Mouse (Mus musculus): Measurements from ENCODE around the gene Plekhm3. TPM values are rescaled to one million over a fixed set of nuclear protein-coding genes. Genes with fewer than 3 reads are reported as not detected.
A peak's percentile ranks its signal among the peaks of the same experiment; 100 is the strongest.

Plekhm3 gene
- polyA plus RNA-seq, 1 experiment from 2014 or later: 7.8 TPM

- H3K9ac ChIP-seq: no peak overlapping the region
These were observed 165.5 kb downstream of the Plekhm3 start for GRCm38 (mm10) chr1:64790806-64791790.

GRCm38 (mm10) chr1:64787701-64788515 is 168.7 kb downstream of the Plekhm3 start:
- Histone ChIP-seq H3K27ac (peak overlapping the region; percentile 89), H3K27me3 (no peaks in the 10 kb centered on the region), H3K4me1 (peaks cover 48% of the 10 kb centered on the region), H3K9ac (no peak overlapping the region), H3K4me3 (replicated peaks) (no peak overlapping the region), H3K4me2 (no peak overlapping the region), H3K9me3 (replicated peaks) (no peaks in the 10 kb centered on the region), H3K36me3 (no peaks in the 10 kb centered on the region)
- ATAC-seq (replicated peaks; ENCODE audit: low FRiP score): peak; percentile 98
- 55% methylated on average over 6 of the region's 6 CpGs for WGBS

More at GRCm38 (mm10) chr1:64790806-64791790, 165.5 kb downstream of the Plekhm3 start:
- no peak for ATAC-seq (replicated peaks; ENCODE audit: low FRiP score)
- Histone ChIP-seq H3K4me2 (no peak overlapping the region), H3K27me3 (no peaks in the 10 kb centered on the region), H3K36me3 (no peaks in the 10 kb centered on the region), H3K9me3 (replicated peaks) (no peaks in the 10 kb centered on the region), H3K27ac (peak overlapping the region; percentile 70), H3K4me1 (peaks cover 59% of the 10 kb centered on the region), H3K4me3 (replicated peaks) (no peak overlapping the region)
- WGBS: 51% methylated on average over 9 of the region's 9 CpGs

GRCm38 (mm10) chr1:64779863-64780262 is 176.8 kb downstream of the Plekhm3 start:
- Histone ChIP-seq H3K36me3 (no peaks in the 10 kb centered on the region), H3K4me1 (no peaks in the 10 kb centered on the region), H3K4me3 (replicated peaks) (no peak overlapping the region), H3K9ac (no peak overlapping the region), H3K9me3 (replicated peaks) (no peaks in the 10 kb centered on the region), H3K27ac (no peak overlapping the region), H3K4me2 (no peak overlapping the region), H3K27me3 (no peaks in the 10 kb centered on the region)
- 78% methylated on average over 12 of the region's 12 CpGs for WGBS
- no peak for ATAC-seq (replicated peaks; ENCODE audit: low FRiP score)

GRCm38 (mm10) chr1:64779415-64779814 is 177.2 kb downstream of the Plekhm3 start:
- Histone ChIP-seq H3K36me3 (no peaks in the 10 kb centered on the region), H3K4me3 (replicated peaks) (no peak overlapping the region), H3K27me3 (no peaks in the 10 kb centered on the region), H3K4me1 (no peaks in the 10 kb centered on the region), H3K27ac (no peak overlapping the region), H3K9ac (no peak overlapping the region), H3K4me2 (no peak overlapping the region), H3K9me3 (replicated peaks) (no peaks in the 10 kb centered on the region)
- 66% methylated on average over 5 of the region's 5 CpGs for WGBS
- ATAC-seq (replicated peaks; ENCODE audit: low FRiP score): no peak

- H3K27ac ChIP-seq: no peak overlapping the region
- WGBS: 82% methylated on average over 4 of the region's 4 CpGs
These were observed 183.3 kb downstream of the Plekhm3 start for GRCm38 (mm10) chr1:64773305-64773704.

GRCm38 (mm10) chr1:64770169-64770568 is 186.5 kb downstream of the Plekhm3 start:
- no peaks in the 10 kb centered on the region for H3K27me3 ChIP-seq
- WGBS: 16% methylated on average over 6 of the region's 6 CpGs
- no peaks in the 10 kb centered on the region for H3K36me3 ChIP-seq
- H3K9ac ChIP-seq: no peak overlapping the region
- no peak for ATAC-seq (replicated peaks; ENCODE audit: low FRiP score)
- H3K9me3 ChIP-seq (replicated peaks): no peaks in the 10 kb centered on the region
- H3K4me2 ChIP-seq: no peak overlapping the region
- no peak overlapping the region for H3K27ac ChIP-seq
- H3K4me1 ChIP-seq: peaks cover 6% of the 10 kb centered on the region; the same call in 1 of the 2 replicates
- H3K4me3 ChIP-seq (replicated peaks): no peak overlapping the region

More at GRCm38 (mm10) chr1:64773305-64773704, 183.3 kb downstream of the Plekhm3 start:
- no peak for ATAC-seq (replicated peaks; ENCODE audit: low FRiP score)
- Histone ChIP-seq H3K36me3 (no peaks in the 10 kb centered on the region), H3K4me3 (replicated peaks) (no peak overlapping the region), H3K9ac (no peak overlapping the region), H3K27me3 (no peaks in the 10 kb centered on the region), H3K4me2 (no peak overlapping the region), H3K4me1 (peaks cover 6% of the 10 kb centered on the region; the same call in 1 of the 2 replicates), H3K9me3 (replicated peaks) (no peaks in the 10 kb centered on the region)

- Histone ChIP-seq H3K36me3 (no peaks in the 10 kb centered on the region), H3K9ac (no peak overlapping the region), H3K4me1 (peaks cover 7% of the 10 kb centered on the region; the same call in 1 of the 2 replicates), H3K4me2 (no peak overlapping the region), H3K4me3 (replicated peaks) (no peak overlapping the region), H3K27ac (no peak overlapping the region), H3K27me3 (0 out of 2 replicates have a peak, but pooled peaks cover 4% of the 10 kb centered on the region), H3K9me3 (replicated peaks) (no peaks in the 10 kb centered on the region)
- ATAC-seq (replicated peaks; ENCODE audit: low FRiP score): no peak
- WGBS: 72% methylated on average over 4 of the region's 4 CpGs
These were observed 195.0 kb downstream of the Plekhm3 start for GRCm38 (mm10) chr1:64761646-64762045.

GRCm38 (mm10) chr1:64757766-64758165 is 198.9 kb downstream of the Plekhm3 start:
- H3K4me2 ChIP-seq: no peak overlapping the region
- H3K4me3 ChIP-seq (replicated peaks): no peak overlapping the region
- ATAC-seq (replicated peaks; ENCODE audit: low FRiP score): no peak
- 74% methylated on average over 5 of the region's 5 CpGs for WGBS
- H3K9ac ChIP-seq: no peak overlapping the region
- no peak overlapping the region for H3K27ac ChIP-seq
- 0 out of 2 replicates have a peak, but pooled peaks cover 4% of the 10 kb centered on the region for H3K27me3 ChIP-seq
- peaks cover 11% of the 10 kb centered on the region; the same call in 1 of the 2 replicates for H3K4me1 ChIP-seq
- no peaks in the 10 kb centered on the region for H3K9me3 ChIP-seq (replicated peaks)
- no peaks in the 10 kb centered on the region for H3K36me3 ChIP-seq

- Histone ChIP-seq H3K27me3 (0 out of 2 replicates have a peak, but pooled peaks cover 4% of the 10 kb centered on the region), H3K4me2 (no peak overlapping the region), H3K27ac (no peak overlapping the region), H3K9ac (no peak overlapping the region), H3K4me3 (replicated peaks) (no peak overlapping the region), H3K9me3 (replicated peaks) (no peaks in the 10 kb centered on the region), H3K36me3 (no peaks in the 10 kb centered on the region), H3K4me1 (peaks cover 11% of the 10 kb centered on the region; the same call in 1 of the 2 replicates)
- no peak for ATAC-seq (replicated peaks; ENCODE audit: low FRiP score)
- 32% methylated on average over 2 of the region's 2 CpGs for WGBS
These were observed 199.4 kb downstream of the Plekhm3 start for GRCm38 (mm10) chr1:64757254-64757653.

- H3K27ac ChIP-seq: no peak overlapping the region
- H3K9ac ChIP-seq: no peak overlapping the region
- no peak overlapping the region for H3K4me3 ChIP-seq (replicated peaks)
- H3K4me1 ChIP-seq: peaks cover 11% of the 10 kb centered on the region; the same call in 1 of the 2 replicates
- 0 out of 2 replicates have a peak, but pooled peaks cover 4% of the 10 kb centered on the region for H3K27me3 ChIP-seq
- WGBS: 48% methylated on average over 10 of the region's 10 CpGs
- no peak overlapping the region for H3K4me2 ChIP-seq
- no peak for ATAC-seq (replicated peaks; ENCODE audit: low FRiP score)
- no peaks in the 10 kb centered on the region for H3K36me3 ChIP-seq
- no peaks in the 10 kb centered on the region for H3K9me3 ChIP-seq (replicated peaks)
These were observed 200.0 kb downstream of the Plekhm3 start for GRCm38 (mm10) chr1:64756640-64757030.

- Histone ChIP-seq H3K36me3 (no peaks in the 10 kb centered on the region), H3K27me3 (0 out of 2 replicates have a peak, but pooled peaks cover 4% of the 10 kb centered on the region), H3K9me3 (replicated peaks) (no peaks in the 10 kb centered on the region), H3K4me1 (peaks cover 11% of the 10 kb centered on the region; the same call in 1 of the 2 replicates), H3K4me2 (no peak overlapping the region), H3K27ac (no peak overlapping the region), H3K9ac (no peak overlapping the region), H3K4me3 (replicated peaks) (no peak overlapping the region)
- WGBS: 68% methylated on average over 7 of the region's 7 CpGs
- no peak for ATAC-seq (replicated peaks; ENCODE audit: low FRiP score)
These were observed 200.5 kb downstream of the Plekhm3 start for GRCm38 (mm10) chr1:64755971-64756639.
